Mouse (Mus musculus) forelimb bud, embryonic 11.5 days (tissue): ENCODE measurements around the gene Polr2i.
"Not testable (repeated sequence)": the region's sequence is repeated elsewhere in the genome, so short reads cannot be mapped to it uniquely, and the experiment has no call there.

Experiments
- DNase-seq: peaks from one replicate; pipeline ENCODE4 v3.0.0-alpha.2; 2012; ENCODE audit warnings: low read depth, low spot score

The Polr2i gene

GRCm38 (mm10) chr7:30204380-30204779 is 27.4 kb upstream of the Polr2i start:
- DNase-seq, result no peak

- DNase-seq, result no peak
Observed at GRCm38 (mm10) chr7:30205383-30205782, 26.4 kb upstream of the Polr2i start.

GRCm38 (mm10) chr7:30206364-30206763 is 25.4 kb upstream of the Polr2i start:
- not testable (repeated sequence) for DNase-seq

- DNase-seq, result no peak
Observed at GRCm38 (mm10) chr7:30211025-30211424, 20.7 kb upstream of the Polr2i start.

GRCm38 (mm10) chr7:30213881-30214280 is 17.9 kb upstream of the Polr2i start:
- no peak for DNase-seq

GRCm38 (mm10) chr7:30215875-30216274 is 15.9 kb upstream of the Polr2i start:
- no peak for DNase-seq

GRCm38 (mm10) chr7:30216723-30217151 is 15.0 kb upstream of the Polr2i start:
- DNase-seq, result peak; percentile 88

- no peak for DNase-seq
Observed at GRCm38 (mm10) chr7:30217277-30217676, 14.5 kb upstream of the Polr2i start.

- DNase-seq, result peak; percentile 68
Observed at GRCm38 (mm10) chr7:30219293-30220007, 12.3 kb upstream of the Polr2i start.

- no peak for DNase-seq
Observed at GRCm38 (mm10) chr7:30220008-30220356, 11.8 kb upstream of the Polr2i start.

- DNase-seq, result no peak
Observed at GRCm38 (mm10) chr7:30221433-30221832, 10.3 kb upstream of the Polr2i start.

GRCm38 (mm10) chr7:30222205-30222604 is 9.5 kb upstream of the Polr2i start:
- no peak for DNase-seq

GRCm38 (mm10) chr7:30224206-30224605 is 7.5 kb upstream of the Polr2i start:
- no peak for DNase-seq

GRCm38 (mm10) chr7:30231328-30231668 is 450 bp upstream of the Polr2i start:
- no peak for DNase-seq

- DNase-seq, result peak; percentile 71
Observed at GRCm38 (mm10) chr7:30232631-30233148, 942 bp downstream of the Polr2i start.

- DNase-seq, result no peak
Observed at GRCm38 (mm10) chr7:30233387-30233786, 1.6 kb downstream of the Polr2i start.

GRCm38 (mm10) chr7:30234276-30234858 is 2.6 kb downstream of the Polr2i start:
- no peak for DNase-seq

GRCm38 (mm10) chr7:30235091-30235490 is 3.3 kb downstream of the Polr2i start:
- no peak for DNase-seq

- DNase-seq, result no peak
Observed at GRCm38 (mm10) chr7:30235625-30236024, 3.9 kb downstream of the Polr2i start, which contains the start of gene Ovol3. Ovol3 (minus strand) TSS chr7:30235725.

- not testable (repeated sequence) for DNase-seq
Observed at GRCm38 (mm10) chr7:30237374-30237773, 5.6 kb downstream of the Polr2i start.

GRCm38 (mm10) chr7:30251956-30252954 is 20.5 kb downstream of the Polr2i start:
- DNase-seq, result no peak

- DNase-seq, result no peak
Observed at GRCm38 (mm10) chr7:30265041-30265440, 33.3 kb downstream of the Polr2i start.
